9 mouse cellular contexts compared by ENCODE assay signal in the genomic region with DNA sequence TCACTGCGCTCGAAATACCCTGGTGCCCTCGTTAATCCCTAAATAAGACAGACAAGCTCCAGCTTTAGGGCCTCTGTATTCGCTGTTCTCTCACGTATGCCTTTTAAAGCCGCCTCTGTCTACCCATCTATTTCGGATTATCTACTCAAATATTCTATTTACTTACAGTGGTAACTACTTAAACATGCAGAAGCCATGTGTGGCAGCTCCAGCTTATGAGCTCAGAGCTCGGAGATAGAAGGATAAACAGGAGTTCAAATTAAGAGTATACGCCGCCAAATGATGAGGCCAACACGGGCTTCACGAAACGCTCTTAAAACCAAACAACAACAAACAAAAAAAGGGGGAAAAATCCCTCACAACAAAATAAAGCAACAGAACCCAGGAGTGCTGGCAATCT. TPM values are rescaled to one million over a fixed set of nuclear protein-coding genes. Genes with fewer than 3 reads are reported as not detected.
DNase-seq lines count a peak whose midpoint lies in the region; ATAC-seq and TF ChIP-seq lines count a peak whose summit lies in the region.
"Had no signal": no experiment of that assay in that cellular context is flagged by ENCODE, and none has a peak within 500 bp of the region (broad histone marks: within the 10 kb centered on the region; RNA-seq: fewer than 3 reads in every experiment).

No protein-coding gene starts in this region.

- ATAC-seq in embryonic facial prominence, embryonic 12.5 days (ENCODE audit: insufficient number of reproducible peaks, insufficient read depth, low FRiP score, low TSS enrichment), result no peak
- ATAC-seq in intestine, embryonic 16.5 days, result peak; percentile 6; the same call in 1 of the 2 replicates
- ATAC-seq in neural tube, embryonic 12.5 days (ENCODE audit: low FRiP score, low read depth), result no peak; the same call in 1 of the 2 replicates
- no peak for ATAC-seq in granulocyte monocyte progenitor cell, adult 5-6 weeks (replicated peaks; ENCODE audit: poor library complexity, severe bottlenecking)

- H3K4me1 ChIP-seq in embryonic facial prominence, embryonic 12.5 days, result 0 out of 2 replicates have a peak, but pooled peaks cover 6% of the 10 kb centered on the region
- H3K4me1 ChIP-seq in intestine, embryonic 16.5 days (ENCODE audit: control insufficient read depth, insufficient read depth, low read length), result peaks cover 12% of the 10 kb centered on the region
- H3K4me1 ChIP-seq in neural tube, embryonic 12.5 days, result peaks cover 8% of the 10 kb centered on the region

- 3% methylated on average over 13 of the region's 13 CpGs for WGBS in embryonic facial prominence, embryonic 12.5 days
- WGBS in intestine, embryonic 16.5 days, result 2% methylated on average over 13 of the region's 13 CpGs
- 4% methylated on average over 13 of the region's 13 CpGs for WGBS in neural tube, embryonic 12.5 days

- H3K27me3 ChIP-seq in embryonic facial prominence, embryonic 12.5 days, result peaks cover 7% of the 10 kb centered on the region; the same call in 1 of the 2 replicates
- no peaks in the 10 kb centered on the region for H3K27me3 ChIP-seq in intestine, embryonic 16.5 days (replicated peaks; ENCODE audit: control insufficient read depth, insufficient read depth, low read length)
- H3K27me3 ChIP-seq in neural tube, embryonic 12.5 days (replicated peaks), result no peaks in the 10 kb centered on the region

- H3K4me3 ChIP-seq in left cerebral cortex, adult 2 months, result peak overlapping the region; percentile 70
- peak overlapping the region; percentile 70 for H3K4me3 ChIP-seq in embryonic facial prominence, embryonic 12.5 days
- H3K4me3 ChIP-seq in intestine, embryonic 16.5 days (ENCODE audit: low read length), result peak overlapping the region; percentile 77
- peak overlapping the region; percentile 66 for H3K4me3 ChIP-seq in neural tube, embryonic 12.5 days

- intact Hi-C loops in left cerebral cortex, adult 2 months (cut with DNase I), result loop anchor here (1.0 kb wide), 4 partner anchors 25 to 91 kb away; partner anchors contain the start of genes Zkscan3, Zkscan4 and Zscan12
- intact Hi-C loops in left cerebral cortex, postnatal 14 days (cut with DNase I), result loop anchor here (2.0 to 5.0 kb wide), 2 partner anchors 26 to 51 kb away; partner anchors contain the start of genes Gm10065, Zkscan3 and Zkscan4
- intact Hi-C loops in left cerebral cortex, postnatal 4 days (cut with DNase I), result no loop called here

- no peaks in the 10 kb centered on the region for H3K9me3 ChIP-seq in embryonic facial prominence, embryonic 12.5 days
- no peaks in the 10 kb centered on the region for H3K9me3 ChIP-seq in intestine, embryonic 16.5 days (ENCODE audit: control insufficient read depth, low read length)
- no peaks in the 10 kb centered on the region for H3K9me3 ChIP-seq in neural tube, embryonic 12.5 days

- TF ChIP-seq CTCF in left cerebral cortex, adult 2 months (IDR thresholded peaks at IDR 0.05), result no peak

- peak overlapping the region; percentile 71 for H3K4me2 ChIP-seq in embryonic facial prominence, embryonic 12.5 days (replicated peaks)
- peak overlapping the region; percentile 82 for H3K4me2 ChIP-seq in intestine, embryonic 16.5 days (ENCODE audit: low read depth, low read length)
- H3K4me2 ChIP-seq in neural tube, embryonic 12.5 days (replicated peaks), result peak overlapping the region; percentile 75

- DNase-seq in left cerebral cortex, adult 2 months (ENCODE audit: extremely low spot score in 1 of 2, low spot score in 2 of 2), result no peak
- DNase-seq in left cerebral cortex, postnatal 14 days (ENCODE audit: low spot score in 2 of 2), result no peak
- no peak for DNase-seq in left cerebral cortex, postnatal 4 days
- DNase-seq in thymus, postnatal 0 days (ENCODE audit: low spot score), result no peak

- peaks cover 10% of the 10 kb centered on the region for H3K36me3 ChIP-seq in embryonic facial prominence, embryonic 12.5 days
- H3K36me3 ChIP-seq in intestine, embryonic 16.5 days (ENCODE audit: control insufficient read depth, insufficient read depth, low read length), result no peaks in the 10 kb centered on the region
- peaks cover 3% of the 10 kb centered on the region for H3K36me3 ChIP-seq in neural tube, embryonic 12.5 days

- H3K9ac ChIP-seq in embryonic facial prominence, embryonic 12.5 days, result peak overlapping the region; percentile 73
- H3K9ac ChIP-seq in intestine, embryonic 16.5 days (ENCODE audit: low read depth, low read length), result peak overlapping the region; percentile 88
- H3K9ac ChIP-seq in neural tube, embryonic 12.5 days, result peak overlapping the region; percentile 71

- peak overlapping the region; percentile 90 for H3K27ac ChIP-seq in left cerebral cortex, adult 2 months
- peak overlapping the region; percentile 69; the same call in 1 of the 2 replicates for H3K27ac ChIP-seq in embryonic facial prominence, embryonic 12.5 days
- peak overlapping the region; percentile 85 for H3K27ac ChIP-seq in intestine, embryonic 16.5 days (ENCODE audit: low read length)
- no peak overlapping the region for H3K27ac ChIP-seq in neural tube, embryonic 12.5 days

RNA-seq across cellular contexts. Expression of gene Zscan26, which starts 0.5 kb away (rescaled TPM):
- total RNA-seq in left cerebral cortex, adult 2 months (2021), result 10 to 100 TPM; 56.7 to 57.3 TPM
- 10 to 100 TPM; 33.9 to 39.7 TPM for total RNA-seq in left cerebral cortex, postnatal 14 days (2021)
- polyA plus RNA-seq in embryonic facial prominence, embryonic 12.5 days (2016; fragmentation: Nextera tagmentation; extraction: Ambion mirVana), result 30.5 and 34.4 TPM in 2 replicates
- polyA plus RNA-seq in intestine, embryonic 16.5 days (2015; fragmentation: Nextera tagmentation; extraction: Ambion mirVana), result 22.3 and 23.6 TPM in 2 replicates
- 22.9 and 26.7 TPM in 2 replicates for polyA plus RNA-seq in neural tube, embryonic 12.5 days (2016; fragmentation: Nextera tagmentation; extraction: Ambion mirVana)
- 19.5 and 21.5 TPM in 2 replicates for total RNA-seq in granulocyte monocyte progenitor cell, adult 5-6 weeks (2014; fragmentation: Nextera tagmentation)
- 18.7 and 22.5 TPM in 2 replicates for total RNA-seq in granulocyte monocyte progenitor cell, adult 5-6 weeks (2017)
- total RNA-seq in left cerebral cortex, postnatal 4 days (2021), result 10 to 100 TPM; 27.0 to 28.7 TPM
- polyA plus RNA-seq in thymus, postnatal 0 days (2015; fragmentation: Nextera tagmentation; extraction: Ambion mirVana), result 18.1 and 23.6 TPM in 2 replicates

RNA-seq across cellular contexts. Expression of gene Pgbd1, which starts 12.2 kb away (rescaled TPM):
- 1 to 10 TPM; 1.3 to 1.7 TPM for total RNA-seq in left cerebral cortex, adult 2 months (2021)
- total RNA-seq in left cerebral cortex, postnatal 14 days (2021), result 1 to 10 TPM; 1.3 to 1.8 TPM
- polyA plus RNA-seq in embryonic facial prominence, embryonic 12.5 days (2016; fragmentation: Nextera tagmentation; extraction: Ambion mirVana), result 3.3 and 4.2 TPM in 2 replicates
- polyA plus RNA-seq in intestine, embryonic 16.5 days (2015; fragmentation: Nextera tagmentation; extraction: Ambion mirVana), result 2.4 TPM in 2 replicates
- 4.2 and 4.5 TPM in 2 replicates for polyA plus RNA-seq in neural tube, embryonic 12.5 days (2016; fragmentation: Nextera tagmentation; extraction: Ambion mirVana)
- total RNA-seq in granulocyte monocyte progenitor cell, adult 5-6 weeks (2014; fragmentation: Nextera tagmentation), result 0.71 and 3.2 TPM in 2 replicates
- 0.93 and 2.0 TPM in 2 replicates for total RNA-seq in granulocyte monocyte progenitor cell, adult 5-6 weeks (2017)
- total RNA-seq in left cerebral cortex, postnatal 4 days (2021), result 1 to 10 TPM; 1.3 to 2.2 TPM
- polyA plus RNA-seq in thymus, postnatal 0 days (2015; fragmentation: Nextera tagmentation; extraction: Ambion mirVana), result 1.4 and 1.5 TPM in 2 replicates

RNA-seq across cellular contexts. Expression of gene Nkapl, which starts 15.3 kb away (rescaled TPM):
- under 1 TPM; 0.40 to 0.77 TPM for total RNA-seq in left cerebral cortex, adult 2 months (2021)
- 1 to 10 TPM in 1 of 2 experiments, under 1 TPM in 1; 0.76 to 1.3 TPM for total RNA-seq in left cerebral cortex, postnatal 14 days (2021)
- polyA plus RNA-seq in embryonic facial prominence, embryonic 12.5 days (2016; fragmentation: Nextera tagmentation; extraction: Ambion mirVana), result 2.6 and 3.1 TPM in 2 replicates
- polyA plus RNA-seq in intestine, embryonic 16.5 days (2015; fragmentation: Nextera tagmentation; extraction: Ambion mirVana), result 1.8 and 2.0 TPM in 2 replicates
- polyA plus RNA-seq in neural tube, embryonic 12.5 days (2016; fragmentation: Nextera tagmentation; extraction: Ambion mirVana), result 2.2 and 2.5 TPM in 2 replicates
- total RNA-seq in granulocyte monocyte progenitor cell, adult 5-6 weeks (2014; fragmentation: Nextera tagmentation), result 0.43 TPM in 1 of 2 replicates, not detected in the other
- not detected in 2 replicates for total RNA-seq in granulocyte monocyte progenitor cell, adult 5-6 weeks (2017)
- total RNA-seq in left cerebral cortex, postnatal 4 days (2021), result 1 to 10 TPM in 1 of 2 experiments, under 1 TPM in 1; 0.97 to 1.5 TPM
- polyA plus RNA-seq in thymus, postnatal 0 days (2015; fragmentation: Nextera tagmentation; extraction: Ambion mirVana), result 0.82 and 1.3 TPM in 2 replicates

RNA-seq across cellular contexts. Expression of gene Zkscan4, which starts 25.7 kb away (rescaled TPM):
- 1 to 10 TPM; 4.4 to 6.8 TPM for total RNA-seq in left cerebral cortex, adult 2 months (2021)
- total RNA-seq in left cerebral cortex, postnatal 14 days (2021), result 1 to 10 TPM; 7.2 to 7.3 TPM
- polyA plus RNA-seq in embryonic facial prominence, embryonic 12.5 days (2016; fragmentation: Nextera tagmentation; extraction: Ambion mirVana), result 3.6 and 4.4 TPM in 2 replicates
- 2.4 and 2.5 TPM in 2 replicates for polyA plus RNA-seq in intestine, embryonic 16.5 days (2015; fragmentation: Nextera tagmentation; extraction: Ambion mirVana)
- polyA plus RNA-seq in neural tube, embryonic 12.5 days (2016; fragmentation: Nextera tagmentation; extraction: Ambion mirVana), result 6.0 and 6.2 TPM in 2 replicates
- total RNA-seq in granulocyte monocyte progenitor cell, adult 5-6 weeks (2014; fragmentation: Nextera tagmentation), result 0.81 TPM in 1 of 2 replicates, not detected in the other
- total RNA-seq in granulocyte monocyte progenitor cell, adult 5-6 weeks (2017), result 0.72 and 0.73 TPM in 2 replicates
- total RNA-seq in left cerebral cortex, postnatal 4 days (2021), result 1 to 10 TPM; 7.8 to 8.8 TPM
- polyA plus RNA-seq in thymus, postnatal 0 days (2015; fragmentation: Nextera tagmentation; extraction: Ambion mirVana), result 1.1 and 1.2 TPM in 2 replicates

RNA-seq across cellular contexts. Expression of gene Gm10065, which starts 26.2 kb away (rescaled TPM):
- not detected for total RNA-seq in left cerebral cortex, adult 2 months (2021)
- not detected for total RNA-seq in left cerebral cortex, postnatal 14 days (2021)
- polyA plus RNA-seq in embryonic facial prominence, embryonic 12.5 days (2016; fragmentation: Nextera tagmentation; extraction: Ambion mirVana), result not detected in 2 replicates
- polyA plus RNA-seq in intestine, embryonic 16.5 days (2015; fragmentation: Nextera tagmentation; extraction: Ambion mirVana), result not detected in 2 replicates
- polyA plus RNA-seq in neural tube, embryonic 12.5 days (2016; fragmentation: Nextera tagmentation; extraction: Ambion mirVana), result not detected in 2 replicates
- total RNA-seq in granulocyte monocyte progenitor cell, adult 5-6 weeks (2014; fragmentation: Nextera tagmentation), result not detected in 2 replicates
- total RNA-seq in granulocyte monocyte progenitor cell, adult 5-6 weeks (2017), result not detected in 2 replicates
- total RNA-seq in left cerebral cortex, postnatal 4 days (2021), result not detected
- not detected in 2 replicates for polyA plus RNA-seq in thymus, postnatal 0 days (2015; fragmentation: Nextera tagmentation; extraction: Ambion mirVana)
- polyA plus RNA-seq: brain, embryonic 14.5 days had no signal
